Mouse (Mus musculus): ENCODE measurements at regions not wholly inside any gene's neighbourhood (a gene's known extent, or its start where the extent isn't known, plus 50 kb on each side); places are given as distances from the start of the nearest gene placed in this dataset.

DNA sequence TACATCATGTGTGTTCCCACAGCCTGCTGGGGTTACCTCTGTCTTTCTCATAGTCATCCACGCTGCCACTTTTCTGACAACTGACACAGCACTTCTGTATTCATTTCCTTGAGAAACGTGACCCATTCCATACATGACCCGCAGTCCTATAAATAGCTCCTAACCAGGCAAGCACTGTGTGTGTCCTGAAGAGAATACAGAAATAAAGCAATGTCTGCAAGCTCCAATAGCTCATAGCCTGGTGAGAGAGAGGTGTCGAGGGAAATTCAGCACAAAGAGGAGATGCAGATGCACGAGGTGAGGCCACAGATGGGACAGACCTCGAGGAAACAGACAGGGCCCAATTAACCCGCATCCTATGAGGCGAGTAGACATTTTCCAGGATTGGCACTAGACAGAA is 141.0 kb upstream of the Arg1 start:
- TF ChIP-seq CHD1 (IDR thresholded peaks at IDR 0.05; ENCODE audit: low read depth, low read length) = no peak
- no peak for TF ChIP-seq CTCF (IDR thresholded peaks at IDR 0.05 in 2 of 3, conservative IDR thresholded peaks at IDR 0.05 in 1 of 3; ENCODE audit: control insufficient read depth in 1 of 3, insufficient read depth in 1 of 3, low read depth in 2 of 3, low read length in 3 of 3, poor library complexity in 1 of 3, severe bottlenecking in 1 of 3)
- no peak for TF ChIP-seq HCFC1 (IDR thresholded peaks at IDR 0.05; ENCODE audit: low read depth, low read length)
- no peak for TF ChIP-seq EP300 (IDR thresholded peaks at IDR 0.05; ENCODE audit: low read depth in 1 of 2, low read length in 2 of 2)
- no peak for TF ChIP-seq JUND (IDR thresholded peaks at IDR 0.05; ENCODE audit: low read depth, low read length)
- TF ChIP-seq UBTF (IDR thresholded peaks at IDR 0.05; ENCODE audit: borderline replicate concordance, insufficient read depth, low read depth, low read length) = no peak
- TF ChIP-seq BHLHE40 (IDR thresholded peaks at IDR 0.05; ENCODE audit: borderline replicate concordance, low read depth, low read length) = no peak
- no peak for TF ChIP-seq TAL1 (IDR thresholded peaks at IDR 0.05; ENCODE audit: low read length)
- TF ChIP-seq GABPA (IDR thresholded peaks at IDR 0.05; ENCODE audit: low read depth, low read length) = no peak
